Mouse (Mus musculus) small intestine, adult 2 months (tissue): ENCODE results near the gene Zfp296.

Experiments used
- CTCF ChIP-seq: fragments of 200-500 bp; IDR thresholded peaks from 2 replicates; pipeline ENCODE4 v1.5.1; 2012; ENCODE audit warnings: low read depth, mild to moderate bottlenecking, control low read depth, inconsistent platforms, low read length, moderate library complexity, mixed read lengths; ENCODE audit not compliant: insufficient replicate concordance, insufficient read length; ENCODE audit errors: extremely low read depth
- POLR2A ChIP-seq: fragments of 200-500 bp; IDR thresholded peaks from 2 replicates; pipeline ENCODE4 v1.6.1; 2012; ENCODE audit warnings: low read depth, mild to moderate bottlenecking, control low read depth, inconsistent platforms, low read length, moderate library complexity

- TF ChIP-seq CTCF (no peak), POLR2A (no peak)
Observed at GRCm38 (mm10) chr7:19615036-19615577, 38.0 kb downstream of the Zfp296 start.
